Mouse (Mus musculus) stomach, embryonic 16.5 days (tissue): Measurements from ENCODE around the gene Edf1. TPM values are rescaled to one million over a fixed set of nuclear protein-coding genes. Genes with fewer than 3 reads are reported as not detected.
"Not testable (repeated sequence)": the region's sequence is repeated elsewhere in the genome, so short reads cannot be mapped to it uniquely, and the experiment has no call there.

Experiments
- ATAC-seq: fragments of 200-750 bp; cut with Nextera tagmentation; 2 replicates; pipeline ENCODE4 v1.8.0; 2017; ENCODE audit warnings: moderate number of reproducible peaks, moderate TSS enrichment; ENCODE audit not compliant: insufficient read depth, low FRiP score
- H3K27ac ChIP-seq: fragments of 300-500 bp; sonication (generic); 2 replicates; pipeline ENCODE4 v1.5.1; 2014; ENCODE audit warnings: low read length
- H3K27me3 ChIP-seq: fragments of 300-500 bp; sonication (generic); 2 replicates; pipeline ENCODE4 v1.6.1; 2014; ENCODE audit warnings: low read length, control low read depth, mixed read lengths; ENCODE audit not compliant: control insufficient read depth, insufficient read depth
- H3K36me3 ChIP-seq: fragments of 300-500 bp; sonication (generic); 2 replicates; pipeline ENCODE4 v1.6.1; 2014; ENCODE audit warnings: low read length; ENCODE audit not compliant: control insufficient read depth, insufficient read depth
- H3K4me1 ChIP-seq: fragments of 300-500 bp; sonication (generic); 2 replicates; pipeline ENCODE4 v1.6.1; 2014; ENCODE audit warnings: low read length, control low read depth, mixed read lengths; ENCODE audit not compliant: control insufficient read depth, insufficient read depth
- H3K4me2 ChIP-seq: fragments of 300-500 bp; sonication (generic); 2 replicates; pipeline ENCODE4 v1.6.1; 2014; ENCODE audit warnings: low read depth, low read length, mixed read lengths
- H3K4me3 ChIP-seq: fragments of 300-500 bp; sonication (generic); replicated peaks from 2 replicates; pipeline ENCODE4 v1.5.1; 2014; ENCODE audit warnings: mild to moderate bottlenecking, low read length
- H3K9ac ChIP-seq: fragments of 300-500 bp; sonication (generic); 2 replicates; pipeline ENCODE4 v1.6.1; 2014; ENCODE audit warnings: low read length
- H3K9me3 ChIP-seq: fragments of 300-500 bp; sonication (generic); replicated peaks from 2 replicates; pipeline ENCODE4 v1.6.1; 2016; ENCODE audit warnings: low read length, control low read depth; ENCODE audit not compliant: control insufficient read depth
- WGBS: fragments of 180-500 bp; shearing (Covaris S2); extraction: QIAGEN DNeasy Blood & Tissue Kit; methylation state at CpG from one replicate; pipeline ENCODE4 v1.1.7; 2014; 5-methylcytosine and 5-hydroxymethylcytosine counted together
- polyA plus RNA-seq: library from polyadenylated mRNA; unstranded; fragments of >200 nt; fragmentation: Nextera tagmentation; extraction: Ambion mirVana; gene quantifications from 2 replicates; pipeline ENCODE4 v1.2.1, GENCODE M21; 2015

The Edf1 gene
- polyA plus RNA-seq, 1 experiment from 2014 or later = 401 TPM

GRCm38 (mm10) chr2:25541644-25542367, 15.8 kb upstream of the Edf1 start:
- Histone ChIP-seq H3K27me3 (no peaks in the 10 kb centered on the region), H3K4me1 (peaks cover 11% of the 10 kb centered on the region), H3K36me3 (no peaks in the 10 kb centered on the region), H3K9me3 (no peaks in the 10 kb centered on the region), H3K9ac (no peak overlapping the region), H3K4me2 (no peak overlapping the region), H3K4me3 (no peak overlapping the region), H3K27ac (no peak overlapping the region)
- ATAC-seq = no peak
- 73% methylated on average over 10 of the region's 10 CpGs for WGBS

GRCm38 (mm10) chr2:25545996-25546810, 11.4 kb upstream of the Edf1 start:
- Histone ChIP-seq H3K36me3 (no peaks in the 10 kb centered on the region), H3K9me3 (no peaks in the 10 kb centered on the region), H3K4me1 (peaks cover 14% of the 10 kb centered on the region), H3K4me3 (peak overlapping the region; percentile 83), H3K9ac (peak overlapping the region; percentile 85), H3K4me2 (peak overlapping the region; percentile 86), H3K27me3 (no peaks in the 10 kb centered on the region), H3K27ac (peak overlapping the region; percentile 57)
- WGBS = 4% methylated on average over 43 of the region's 43 CpGs
- peak; percentile 65 for ATAC-seq

GRCm38 (mm10) chr2:25546811-25547491, 10.7 kb upstream of the Edf1 start, which contains the start of gene Traf2:
Traf2 (minus strand) TSS chr2:25546940.
- Histone ChIP-seq H3K4me3 (peak within 1 kb of the TSS; percentile 83), H3K27me3 (no peaks in the 10 kb centered on the region), H3K4me1 (peaks cover 14% of the 10 kb centered on the region), H3K36me3 (no peaks in the 10 kb centered on the region), H3K4me2 (peak within 1 kb of the TSS; percentile 86), H3K27ac (peak within 1 kb of the TSS; percentile 57), H3K9ac (peak within 1 kb of the TSS; percentile 85), H3K9me3 (no peaks in the 10 kb centered on the region)
- WGBS = 3% methylated on average over 48 of the region's 48 CpGs
- ATAC-seq = peak; percentile 100

DNA sequence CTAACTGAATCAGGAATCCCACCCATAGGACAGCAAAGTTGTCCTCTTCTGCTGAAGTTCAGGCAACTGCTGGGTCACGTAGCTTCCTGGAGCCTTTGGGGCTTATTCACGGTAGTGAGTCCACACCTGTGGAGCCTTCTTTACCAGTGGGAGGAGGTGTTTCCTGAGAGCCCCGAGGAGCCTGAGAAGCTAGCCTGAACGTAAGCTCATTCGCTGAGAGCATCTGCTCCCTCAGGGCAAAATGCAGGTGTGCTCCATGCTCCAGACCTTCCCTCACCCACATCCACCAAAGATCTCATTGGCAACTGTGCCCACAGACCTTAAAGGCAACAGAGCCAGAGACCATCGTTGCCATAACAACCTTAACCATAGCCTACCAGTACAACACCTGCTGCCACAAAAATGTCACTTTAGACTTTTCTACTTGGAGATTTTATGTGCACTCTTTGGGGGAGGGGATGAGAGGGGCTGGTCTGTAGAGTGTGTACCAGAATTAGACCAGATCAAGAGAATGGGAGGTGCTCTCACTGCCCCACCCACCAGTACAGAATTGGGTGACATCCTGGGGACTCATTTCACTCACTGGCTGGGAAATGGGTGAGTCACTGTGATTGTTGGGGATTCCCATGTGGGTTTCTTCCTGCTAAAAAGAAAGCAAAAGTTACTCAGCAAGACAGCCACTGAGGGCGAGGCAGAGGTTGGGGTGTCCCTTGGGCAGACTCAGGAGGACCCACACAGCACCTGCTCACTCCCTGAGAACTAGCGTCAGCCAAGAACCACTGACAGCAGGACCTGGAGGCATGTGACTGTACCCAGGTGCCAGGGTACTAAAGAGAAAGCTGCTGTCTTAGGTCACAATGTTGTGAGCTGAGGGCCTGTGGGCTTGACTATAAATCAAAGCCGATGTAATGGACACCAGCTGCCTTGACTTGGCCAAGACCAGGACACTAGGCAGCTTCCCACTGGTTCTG, 8.3 kb upstream of the Edf1 start:
- Histone ChIP-seq H3K27me3 (no peaks in the 10 kb centered on the region), H3K4me1 (peaks cover 14% of the 10 kb centered on the region), H3K4me2 (no peak overlapping the region), H3K27ac (no peak overlapping the region), H3K9me3 (no peaks in the 10 kb centered on the region), H3K9ac (no peak overlapping the region), H3K4me3 (no peak overlapping the region), H3K36me3 (no peaks in the 10 kb centered on the region)
- no peak for ATAC-seq
- WGBS = 68% methylated on average over 9 of the region's 9 CpGs

DNA sequence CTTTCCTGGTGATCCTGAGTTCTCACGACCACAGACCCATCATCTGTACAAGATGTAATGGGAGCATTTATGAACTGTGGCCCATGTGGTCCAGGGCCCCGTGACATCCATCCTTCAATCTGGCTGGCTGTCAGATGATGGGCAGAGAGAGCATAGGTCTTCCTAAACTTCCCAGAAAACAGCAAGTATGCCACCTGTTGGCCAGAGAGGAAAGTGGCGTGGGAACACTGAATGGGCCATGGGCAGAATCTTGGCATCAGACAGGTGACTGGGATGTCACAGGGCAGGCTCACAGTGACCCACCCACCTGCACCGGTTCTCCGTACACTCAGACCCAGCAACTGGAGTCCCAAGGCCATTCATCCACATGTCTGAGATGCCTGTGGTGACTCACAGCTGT, 6.5 kb upstream of the Edf1 start:
- H3K27ac ChIP-seq = no peak overlapping the region
- no peak for ATAC-seq
- 29% methylated on average over 5 of the region's 5 CpGs for WGBS
- H3K36me3 ChIP-seq = no peaks in the 10 kb centered on the region
- peaks cover 4% of the 10 kb centered on the region for H3K4me1 ChIP-seq
- no peaks in the 10 kb centered on the region for H3K9me3 ChIP-seq
- no peak overlapping the region for H3K4me3 ChIP-seq
- H3K9ac ChIP-seq = no peak overlapping the region
- H3K4me2 ChIP-seq = no peak overlapping the region
- H3K27me3 ChIP-seq = no peaks in the 10 kb centered on the region

GRCm38 (mm10) chr2:25553171-25553786, 4.4 kb upstream of the Edf1 start:
- H3K4me1 ChIP-seq, H3K9ac ChIP-seq, H3K36me3 ChIP-seq, ATAC-seq, H3K4me2 ChIP-seq, H3K9me3 ChIP-seq, H3K27me3 ChIP-seq, H3K27ac ChIP-seq, H3K4me3 ChIP-seq: not testable (repeated sequence)
- WGBS = 92% methylated on average over 4 of the region's 4 CpGs

- WGBS = 52% methylated on average over 2 of the region's 2 CpGs
- not testable (repeated sequence) for ATAC-seq, H3K36me3 ChIP-seq, H3K27me3 ChIP-seq, H3K4me3 ChIP-seq, H3K4me2 ChIP-seq, H3K9me3 ChIP-seq, H3K9ac ChIP-seq, H3K27ac ChIP-seq
- H3K4me1 ChIP-seq = peaks cover 18% of the 10 kb centered on the region
These were observed 2.2 kb upstream of the Edf1 start for GRCm38 (mm10) chr2:25555479-25555878.

DNA sequence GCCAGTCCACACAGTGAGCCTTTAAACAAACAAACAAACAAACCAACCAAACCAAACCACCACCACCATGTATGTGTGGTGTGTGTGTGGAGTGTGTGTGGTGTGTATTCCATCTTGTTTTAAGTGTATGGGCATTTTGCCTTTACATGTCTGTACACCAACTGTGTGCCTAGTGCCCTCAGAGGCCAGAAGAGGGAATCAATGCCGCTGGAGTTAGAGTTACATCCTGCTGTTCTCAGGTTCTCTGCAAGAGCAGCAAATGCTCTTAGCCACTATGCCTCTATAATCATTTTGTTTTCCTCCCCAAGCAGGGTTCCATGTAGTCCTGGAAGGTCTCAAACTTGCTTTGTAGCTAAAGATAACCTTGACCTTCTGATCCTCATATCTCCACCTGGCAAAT, 1.4 kb upstream of the Edf1 start:
- Histone ChIP-seq H3K36me3 (peaks cover 5% of the 10 kb centered on the region; the same call in 1 of the 2 replicates), H3K4me3 (no peak overlapping the region), H3K27me3 (no peaks in the 10 kb centered on the region), H3K9me3 (no peaks in the 10 kb centered on the region), H3K4me1 (peaks cover 18% of the 10 kb centered on the region), H3K4me2 (no peak overlapping the region), H3K27ac (no peak overlapping the region), H3K9ac (no peak overlapping the region)
- ATAC-seq = no peak
- 65% methylated on average over 1 of the region's 1 CpGs for WGBS
